Mouse (Mus musculus): Measurements from ENCODE around the gene Ankmy1. TPM values are rescaled to one million over a fixed set of nuclear protein-coding genes. Genes with fewer than 3 reads are reported as not detected.

Gene Ankmy1
- polyA plus RNA-seq, 1 experiment from 2014 or later, result 1.1 TPM

DNA sequence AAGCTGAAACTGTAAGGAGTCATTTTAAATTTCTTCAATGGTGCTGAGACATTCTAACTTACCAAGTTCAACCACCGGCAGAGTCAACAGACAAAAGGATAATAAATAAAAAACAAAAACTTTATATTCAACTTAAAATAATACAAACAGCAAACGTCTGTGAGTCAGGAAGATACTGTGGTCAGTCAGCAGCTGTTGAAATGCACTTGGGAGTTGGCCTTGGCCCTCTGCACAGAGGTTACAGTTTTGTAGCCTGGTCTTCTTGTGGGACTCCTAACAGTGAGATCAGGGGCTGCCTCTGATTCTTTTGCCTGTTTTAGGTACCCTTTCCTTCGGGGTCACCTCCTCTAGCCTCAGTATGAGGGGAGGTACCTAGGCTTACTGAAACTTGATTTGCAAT lies 8.8 kb downstream of the Ankmy1 start:
- Histone ChIP-seq H3K9ac (replicated peaks; ENCODE audit: low read depth, low read length) (no peak overlapping the region), H3K9me3 (ENCODE audit: control insufficient read depth, low read depth, low read length) (no peaks in the 10 kb centered on the region)
- WGBS, result 74% methylated on average over 3 of the region's 3 CpGs

DNA sequence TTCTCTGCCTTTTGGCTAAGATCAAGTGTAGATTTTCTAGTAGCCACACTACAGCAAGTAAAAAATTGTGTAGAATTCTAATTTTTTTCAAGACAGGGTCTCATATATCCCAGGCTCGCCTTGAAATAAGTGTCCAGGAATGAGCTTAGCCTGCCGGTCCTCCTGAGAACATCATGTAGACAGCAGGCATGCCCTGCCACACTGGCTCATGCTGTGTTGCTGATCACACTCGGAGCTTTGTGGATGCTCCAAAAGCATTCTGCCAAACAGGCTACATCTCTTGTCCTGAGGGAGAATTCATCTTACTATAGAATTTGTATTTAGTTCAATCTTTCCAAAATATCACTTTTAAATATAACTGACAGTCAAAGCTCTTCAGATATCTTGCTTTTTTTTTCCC lies 9.9 kb downstream of the Ankmy1 start:
- H3K4me3 ChIP-seq (ENCODE audit: low read depth, low read length), result no peak overlapping the region
- H3K4me1 ChIP-seq (ENCODE audit: control insufficient read depth, insufficient read depth, low read length), result no peaks in the 10 kb centered on the region
- H3K9me3 ChIP-seq (ENCODE audit: control insufficient read depth, low read depth, low read length), result no peaks in the 10 kb centered on the region
- no peak overlapping the region for H3K4me2 ChIP-seq (replicated peaks; ENCODE audit: low read depth, low read length)
- no peak overlapping the region for H3K27ac ChIP-seq (ENCODE audit: low read length)
- H3K9ac ChIP-seq (replicated peaks; ENCODE audit: low read depth, low read length), result no peak overlapping the region
- H3K36me3 ChIP-seq (ENCODE audit: control insufficient read depth, insufficient read depth, low read length), result no peaks in the 10 kb centered on the region
- WGBS, result 61% methylated on average over 3 of the region's 3 CpGs
- no peak for ATAC-seq (ENCODE audit: insufficient number of reproducible peaks, insufficient read depth, low FRiP score, low read depth)
- no peaks in the 10 kb centered on the region for H3K27me3 ChIP-seq (ENCODE audit: control insufficient read depth, insufficient read depth, low read length)

More for the DNA sequence above, 8.8 kb downstream of the Ankmy1 start:
- Histone ChIP-seq H3K4me2 (replicated peaks; ENCODE audit: low read depth, low read length) (no peak overlapping the region), H3K4me3 (ENCODE audit: low read depth, low read length) (no peak overlapping the region), H3K36me3 (ENCODE audit: control insufficient read depth, insufficient read depth, low read length) (no peaks in the 10 kb centered on the region), H3K27me3 (ENCODE audit: control insufficient read depth, insufficient read depth, low read length) (no peaks in the 10 kb centered on the region), H3K4me1 (ENCODE audit: control insufficient read depth, insufficient read depth, low read length) (no peaks in the 10 kb centered on the region), H3K27ac (ENCODE audit: low read length) (no peak overlapping the region)
- ATAC-seq (ENCODE audit: insufficient number of reproducible peaks, insufficient read depth, low FRiP score, low read depth), result no peak

- 74% methylated on average over 7 of the region's 7 CpGs for WGBS
- H3K9me3 ChIP-seq (ENCODE audit: control insufficient read depth, low read depth, low read length), result no peaks in the 10 kb centered on the region
- H3K9ac ChIP-seq (replicated peaks; ENCODE audit: low read depth, low read length), result no peak overlapping the region
- no peak for ATAC-seq (ENCODE audit: insufficient number of reproducible peaks, insufficient read depth, low FRiP score, low read depth)
- no peaks in the 10 kb centered on the region for H3K4me1 ChIP-seq (ENCODE audit: control insufficient read depth, insufficient read depth, low read length)
- no peaks in the 10 kb centered on the region for H3K36me3 ChIP-seq (ENCODE audit: control insufficient read depth, insufficient read depth, low read length)
- no peak overlapping the region for H3K27ac ChIP-seq (ENCODE audit: low read length)
- no peaks in the 10 kb centered on the region for H3K27me3 ChIP-seq (ENCODE audit: control insufficient read depth, insufficient read depth, low read length)
- no peak overlapping the region for H3K4me2 ChIP-seq (replicated peaks; ENCODE audit: low read depth, low read length)
- H3K4me3 ChIP-seq (ENCODE audit: low read depth, low read length), result no peak overlapping the region
Observed at GRCm38 (mm10) chr1:92888901-92889655, 13.6 kb downstream of the Ankmy1 start.

- 87% methylated on average over 6 of the region's 6 CpGs for WGBS
- H3K36me3 ChIP-seq (ENCODE audit: control insufficient read depth, insufficient read depth, low read length), result no peaks in the 10 kb centered on the region
Observed at GRCm38 (mm10) chr1:92881982-92882381, 20.7 kb downstream of the Ankmy1 start.

DNA sequence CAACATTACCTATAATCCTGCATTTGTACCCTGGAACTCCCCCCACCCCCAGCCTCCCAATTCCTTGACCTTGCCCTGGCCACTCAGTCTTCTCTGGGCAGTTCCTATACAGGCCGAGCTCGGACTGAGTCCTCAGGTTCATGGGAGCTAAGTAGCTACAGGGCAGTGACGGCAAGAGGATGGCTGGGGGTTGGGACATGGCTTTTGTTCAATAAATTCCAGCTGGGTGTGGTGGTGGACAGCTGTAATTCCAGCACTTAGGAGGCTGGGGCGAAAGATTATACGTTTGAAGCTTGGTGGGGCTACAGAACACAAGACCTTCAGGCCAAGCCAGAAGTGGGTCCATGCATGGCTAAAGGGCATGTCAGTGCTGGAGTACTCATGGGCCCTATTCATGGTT lies 22.6 kb downstream of the Ankmy1 start:
- no peak overlapping the region for H3K9ac ChIP-seq (replicated peaks; ENCODE audit: low read depth, low read length)
- H3K36me3 ChIP-seq (ENCODE audit: control insufficient read depth, insufficient read depth, low read length), result no peaks in the 10 kb centered on the region
- no peaks in the 10 kb centered on the region for H3K9me3 ChIP-seq (ENCODE audit: control insufficient read depth, low read depth, low read length)
- H3K27me3 ChIP-seq (ENCODE audit: control insufficient read depth, insufficient read depth, low read length), result no peaks in the 10 kb centered on the region
- no peak overlapping the region for H3K27ac ChIP-seq (ENCODE audit: low read length)
- H3K4me3 ChIP-seq (ENCODE audit: low read depth, low read length), result no peak overlapping the region
- no peak for ATAC-seq (ENCODE audit: insufficient number of reproducible peaks, insufficient read depth, low FRiP score, low read depth)
- no peaks in the 10 kb centered on the region for H3K4me1 ChIP-seq (ENCODE audit: control insufficient read depth, insufficient read depth, low read length)
- 73% methylated on average over 5 of the region's 5 CpGs for WGBS
- H3K4me2 ChIP-seq (replicated peaks; ENCODE audit: low read depth, low read length), result no peak overlapping the region

More at GRCm38 (mm10) chr1:92881982-92882381, 20.7 kb downstream of the Ankmy1 start:
- H3K4me3 ChIP-seq (ENCODE audit: low read depth, low read length), result no peak overlapping the region
- no peaks in the 10 kb centered on the region for H3K4me1 ChIP-seq (ENCODE audit: control insufficient read depth, insufficient read depth, low read length)
- no peak overlapping the region for H3K4me2 ChIP-seq (replicated peaks; ENCODE audit: low read depth, low read length)
- H3K9me3 ChIP-seq (ENCODE audit: control insufficient read depth, low read depth, low read length), result no peaks in the 10 kb centered on the region
- H3K27ac ChIP-seq (ENCODE audit: low read length), result no peak overlapping the region
- ATAC-seq (ENCODE audit: insufficient number of reproducible peaks, insufficient read depth, low FRiP score, low read depth), result no peak
- no peaks in the 10 kb centered on the region for H3K27me3 ChIP-seq (ENCODE audit: control insufficient read depth, insufficient read depth, low read length)
- H3K9ac ChIP-seq (replicated peaks; ENCODE audit: low read depth, low read length), result no peak overlapping the region

- Histone ChIP-seq H3K4me2 (replicated peaks; ENCODE audit: low read depth, low read length) (no peak overlapping the region), H3K4me3 (ENCODE audit: low read depth, low read length) (no peak overlapping the region), H3K36me3 (ENCODE audit: control insufficient read depth, insufficient read depth, low read length) (no peaks in the 10 kb centered on the region), H3K27ac (ENCODE audit: low read length) (no peak overlapping the region), H3K27me3 (ENCODE audit: control insufficient read depth, insufficient read depth, low read length) (no peaks in the 10 kb centered on the region), H3K9ac (replicated peaks; ENCODE audit: low read depth, low read length) (no peak overlapping the region), H3K9me3 (ENCODE audit: control insufficient read depth, low read depth, low read length) (no peaks in the 10 kb centered on the region), H3K4me1 (ENCODE audit: control insufficient read depth, insufficient read depth, low read length) (no peaks in the 10 kb centered on the region)
- ATAC-seq (ENCODE audit: insufficient number of reproducible peaks, insufficient read depth, low FRiP score, low read depth), result no peak
- 80% methylated on average over 12 of the region's 12 CpGs for WGBS
Observed at GRCm38 (mm10) chr1:92879266-92879665, 23.4 kb downstream of the Ankmy1 start.

GRCm38 (mm10) chr1:92878066-92878741 lies 24.5 kb downstream of the Ankmy1 start:
- Histone ChIP-seq H3K4me3 (ENCODE audit: low read depth, low read length) (no peak overlapping the region), H3K27me3 (ENCODE audit: control insufficient read depth, insufficient read depth, low read length) (no peaks in the 10 kb centered on the region), H3K9ac (replicated peaks; ENCODE audit: low read depth, low read length) (no peak overlapping the region), H3K27ac (ENCODE audit: low read length) (no peak overlapping the region), H3K9me3 (ENCODE audit: control insufficient read depth, low read depth, low read length) (no peaks in the 10 kb centered on the region), H3K36me3 (ENCODE audit: control insufficient read depth, insufficient read depth, low read length) (no peaks in the 10 kb centered on the region), H3K4me1 (ENCODE audit: control insufficient read depth, insufficient read depth, low read length) (no peaks in the 10 kb centered on the region), H3K4me2 (replicated peaks; ENCODE audit: low read depth, low read length) (no peak overlapping the region)
- no peak for ATAC-seq (ENCODE audit: insufficient number of reproducible peaks, insufficient read depth, low FRiP score, low read depth)
- 81% methylated on average over 13 of the region's 13 CpGs for WGBS

DNA sequence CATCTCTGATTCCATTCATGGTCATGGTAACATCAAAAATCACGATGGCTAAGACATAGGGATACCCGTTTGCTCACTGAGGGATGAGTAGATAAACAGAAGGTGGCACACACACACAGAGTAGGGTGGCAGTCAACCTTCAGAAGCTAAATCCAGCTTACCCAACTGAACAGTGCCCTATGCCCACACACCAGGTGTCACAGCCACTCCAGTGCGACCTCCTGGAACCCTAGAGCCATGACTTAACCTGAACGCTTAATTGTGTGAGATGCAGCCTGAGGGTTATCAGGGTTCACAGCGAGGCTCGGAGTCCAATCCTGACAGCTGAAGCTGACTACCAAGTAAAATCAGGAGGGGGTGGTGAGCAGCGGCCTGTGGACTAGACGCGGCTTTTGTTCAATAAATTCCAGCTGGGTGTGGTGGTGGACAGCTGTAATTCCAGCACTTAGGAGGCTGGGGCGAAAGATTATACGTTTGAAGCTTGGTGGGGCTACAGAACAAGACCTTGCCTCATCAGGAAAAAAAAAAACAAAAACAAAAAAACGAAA lies 25.2 kb downstream of the Ankmy1 start:
- Histone ChIP-seq H3K27me3 (ENCODE audit: control insufficient read depth, insufficient read depth, low read length) (no peaks in the 10 kb centered on the region), H3K4me2 (replicated peaks; ENCODE audit: low read depth, low read length) (no peak overlapping the region), H3K9me3 (ENCODE audit: control insufficient read depth, low read depth, low read length) (no peaks in the 10 kb centered on the region), H3K9ac (replicated peaks; ENCODE audit: low read depth, low read length) (no peak overlapping the region), H3K36me3 (ENCODE audit: control insufficient read depth, insufficient read depth, low read length) (no peaks in the 10 kb centered on the region), H3K27ac (ENCODE audit: low read length) (no peak overlapping the region), H3K4me1 (ENCODE audit: control insufficient read depth, insufficient read depth, low read length) (no peaks in the 10 kb centered on the region), H3K4me3 (ENCODE audit: low read depth, low read length) (no peak overlapping the region)
- 52% methylated on average over 12 of the region's 12 CpGs for WGBS
- ATAC-seq (ENCODE audit: insufficient number of reproducible peaks, insufficient read depth, low FRiP score, low read depth), result no peak

Measured in stomach, embryonic 14.5 days (tissue).